Mouse (Mus musculus): Measurements from ENCODE around the gene Ros1.

DNA sequence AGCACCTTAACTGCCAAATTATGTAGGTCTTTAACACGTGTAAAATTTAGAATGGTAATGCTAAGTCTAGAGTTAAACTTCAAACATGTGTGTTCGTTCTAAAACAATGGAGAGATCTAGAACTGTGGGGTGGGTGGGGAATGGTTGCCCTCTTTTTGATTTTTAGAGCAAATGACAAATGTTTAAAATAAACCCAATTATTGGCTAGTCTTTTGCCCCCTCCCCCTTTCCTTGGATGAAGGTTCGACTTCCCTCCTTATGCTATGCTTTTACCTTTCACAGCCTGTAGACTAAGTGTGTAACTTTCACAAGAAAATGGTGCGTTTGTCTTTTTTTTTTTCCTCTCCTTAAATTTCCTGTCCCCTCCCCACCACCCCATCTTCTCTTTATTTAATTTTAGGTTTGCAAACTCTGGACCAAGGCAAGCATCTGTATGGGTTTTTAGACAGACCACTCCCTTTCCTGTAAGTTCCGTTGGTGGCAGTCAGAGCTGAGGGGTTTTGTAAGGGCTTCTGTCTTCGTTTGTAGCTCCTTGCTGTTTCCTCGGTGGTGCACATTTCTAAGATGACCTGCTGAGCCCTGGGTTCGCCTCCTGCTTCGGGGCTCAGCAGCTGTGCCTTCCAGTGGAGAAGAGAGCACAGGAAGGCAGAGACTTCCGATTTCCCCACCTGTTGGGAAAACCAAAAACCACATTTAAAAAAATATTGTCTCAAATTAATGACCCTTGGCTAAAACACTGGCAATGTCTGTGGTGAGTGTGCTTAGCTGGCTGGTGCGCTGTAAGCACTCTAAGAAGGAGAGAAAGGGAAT is 166.3 kb downstream of the Ros1 start:
- no peak for TF ChIP-seq CTCF (IDR thresholded peaks at IDR 0.05)
- no peak for TF ChIP-seq EP300 (IDR thresholded peaks at IDR 0.05; ENCODE audit: insufficient read depth, low read depth, low read length)
- no peak for TF ChIP-seq POLR2A (IDR thresholded peaks at IDR 0.05; ENCODE audit: insufficient read depth, low read depth, low read length)

Data from heart, adult 2 months (tissue).